Mouse (Mus musculus) midbrain, embryonic 10.5 days (tissue): ENCODE measurements around the gene Arl15. TPM values are rescaled to one million over a fixed set of nuclear protein-coding genes. Genes with fewer than 3 reads are reported as not detected.

ENCODE experiments used
- DNase-seq: peaks from one replicate; pipeline ENCODE4 v3.0.0-alpha.2; 2017; ENCODE audit warnings: low spot score
- H3K27ac ChIP-seq: fragments of 300-500 bp; sonication (generic); replicated peaks from 2 replicates; pipeline ENCODE4 v1.5.1; 2016; ENCODE audit warnings: mild to moderate bottlenecking
- H3K27me3 ChIP-seq: fragments of 300-500 bp; sonication (generic); 2 replicates; pipeline ENCODE4 v1.6.1; 2016; ENCODE audit warnings: low read depth, mild to moderate bottlenecking; ENCODE audit not compliant: poor library complexity, severe bottlenecking
- H3K36me3 ChIP-seq: fragments of 300-500 bp; sonication (generic); 2 replicates; pipeline ENCODE4 v1.6.1; 2016; ENCODE audit warnings: mild to moderate bottlenecking, moderate library complexity
- H3K4me1 ChIP-seq: fragments of 300-500 bp; sonication (generic); 2 replicates; pipeline ENCODE4 v1.6.1; 2016
- H3K4me3 ChIP-seq: fragments of 300-500 bp; sonication (generic); 2 replicates; pipeline ENCODE4 v1.5.1; 2016; ENCODE audit warnings: mild to moderate bottlenecking, moderate library complexity
- H3K9me3 ChIP-seq: fragments of 300-500 bp; sonication (generic); replicated peaks from 2 replicates; pipeline ENCODE4 v1.6.1; 2016; ENCODE audit warnings: mild to moderate bottlenecking
- WGBS: fragments of 180-500 bp; shearing (Covaris S2); methylation state at CpG from one replicate; pipeline ENCODE4 v1.1.7; 2016; 5-methylcytosine and 5-hydroxymethylcytosine counted together
- polyA plus RNA-seq: library from polyadenylated mRNA; unstranded; fragments of >200 nt; fragmentation: Nextera tagmentation; extraction: Ambion mirVana; gene quantifications from 2 replicates; pipeline ENCODE4 v1.2.1, GENCODE M21; 2016

Arl15 gene
- polyA plus RNA-seq, 1 experiment from 2014 or later = 10.4 TPM

DNA sequence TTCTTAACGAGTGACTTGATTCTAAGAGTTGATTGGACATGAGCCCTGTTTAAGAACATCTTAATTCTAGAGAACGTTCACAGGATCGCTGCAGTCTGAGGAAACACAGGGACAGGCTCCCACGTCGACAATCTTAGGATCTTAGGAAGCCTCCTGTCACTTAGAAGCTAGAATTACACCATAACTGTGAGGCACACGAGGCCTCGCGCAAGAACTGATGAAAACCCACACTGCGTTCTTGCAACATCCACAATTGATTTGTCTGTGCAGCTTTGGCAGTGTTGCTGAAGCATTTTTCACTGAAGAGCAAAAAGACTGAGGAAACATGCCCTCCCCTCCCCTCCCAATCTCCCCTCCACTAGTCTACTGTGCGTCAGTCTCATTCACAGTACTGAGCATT lies 196.4 kb downstream of the Arl15 start:
- H3K4me3 ChIP-seq = no peak overlapping the region
- H3K27ac ChIP-seq = no peak overlapping the region
- H3K9me3 ChIP-seq = no peaks in the 10 kb centered on the region
- DNase-seq = no peak
- H3K27me3 ChIP-seq = no peaks in the 10 kb centered on the region
- 90% methylated on average over 10 of the region's 10 CpGs for WGBS
- peaks cover 9% of the 10 kb centered on the region for H3K4me1 ChIP-seq
- peaks cover 3% of the 10 kb centered on the region; the same call in 1 of the 2 replicates for H3K36me3 ChIP-seq

DNA sequence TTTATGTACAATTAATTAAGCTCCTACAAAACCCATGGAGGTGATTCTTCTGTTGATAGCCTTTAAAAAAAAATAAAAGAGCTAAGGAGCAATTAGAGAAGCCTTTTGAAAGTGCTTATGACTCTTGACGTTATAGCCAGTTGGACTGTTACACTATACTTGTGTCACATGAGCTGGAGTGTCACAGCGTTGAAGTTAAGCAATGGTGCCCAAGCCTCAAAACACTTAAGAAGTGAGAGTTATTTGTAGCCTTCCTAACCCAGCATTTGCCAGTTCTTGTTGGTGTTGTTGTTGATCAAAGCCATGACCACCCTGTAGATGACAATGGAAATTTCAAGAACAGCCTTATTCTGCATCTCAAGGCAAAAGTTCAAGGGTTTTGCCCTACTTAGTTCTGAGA lies 198.8 kb downstream of the Arl15 start:
- Histone ChIP-seq H3K36me3 (peaks cover 3% of the 10 kb centered on the region; the same call in 1 of the 2 replicates), H3K4me3 (no peak overlapping the region), H3K27me3 (no peaks in the 10 kb centered on the region), H3K27ac (no peak overlapping the region), H3K9me3 (no peaks in the 10 kb centered on the region), H3K4me1 (peaks cover 9% of the 10 kb centered on the region)
- whole genome bisulfite sequencing = 95% methylated on average over 2 of the region's 2 CpGs
- DNase-seq = no peak

DNA sequence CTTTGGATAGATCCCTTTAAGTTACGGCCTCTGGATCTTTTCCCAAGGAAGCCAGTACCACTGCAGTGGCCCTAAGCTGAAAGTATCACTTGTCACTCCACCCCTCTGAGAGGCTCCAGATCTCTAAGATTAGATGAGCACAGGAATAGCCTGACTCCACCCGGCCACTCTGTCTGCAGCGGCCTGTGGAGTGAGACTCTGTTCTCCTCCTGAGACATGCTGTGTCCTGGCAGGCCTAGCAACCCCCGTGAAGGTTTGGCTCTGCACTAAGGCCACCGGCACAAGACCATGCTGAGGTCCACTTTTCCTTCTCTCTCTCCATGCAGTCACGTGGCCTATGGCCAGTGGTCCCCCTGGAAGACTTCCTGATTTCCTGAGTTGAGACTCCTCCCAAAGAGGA lies 200.3 kb downstream of the Arl15 start:
- 78% methylated on average over 6 of the region's 6 CpGs for WGBS
- no peak overlapping the region; the same call in 1 of the 2 replicates for H3K27ac ChIP-seq
- H3K36me3 ChIP-seq = no peaks in the 10 kb centered on the region
- no peaks in the 10 kb centered on the region for H3K27me3 ChIP-seq
- no peak overlapping the region for H3K4me3 ChIP-seq
- no peak for DNase-seq
- peaks cover 9% of the 10 kb centered on the region for H3K4me1 ChIP-seq
- no peaks in the 10 kb centered on the region for H3K9me3 ChIP-seq

DNA sequence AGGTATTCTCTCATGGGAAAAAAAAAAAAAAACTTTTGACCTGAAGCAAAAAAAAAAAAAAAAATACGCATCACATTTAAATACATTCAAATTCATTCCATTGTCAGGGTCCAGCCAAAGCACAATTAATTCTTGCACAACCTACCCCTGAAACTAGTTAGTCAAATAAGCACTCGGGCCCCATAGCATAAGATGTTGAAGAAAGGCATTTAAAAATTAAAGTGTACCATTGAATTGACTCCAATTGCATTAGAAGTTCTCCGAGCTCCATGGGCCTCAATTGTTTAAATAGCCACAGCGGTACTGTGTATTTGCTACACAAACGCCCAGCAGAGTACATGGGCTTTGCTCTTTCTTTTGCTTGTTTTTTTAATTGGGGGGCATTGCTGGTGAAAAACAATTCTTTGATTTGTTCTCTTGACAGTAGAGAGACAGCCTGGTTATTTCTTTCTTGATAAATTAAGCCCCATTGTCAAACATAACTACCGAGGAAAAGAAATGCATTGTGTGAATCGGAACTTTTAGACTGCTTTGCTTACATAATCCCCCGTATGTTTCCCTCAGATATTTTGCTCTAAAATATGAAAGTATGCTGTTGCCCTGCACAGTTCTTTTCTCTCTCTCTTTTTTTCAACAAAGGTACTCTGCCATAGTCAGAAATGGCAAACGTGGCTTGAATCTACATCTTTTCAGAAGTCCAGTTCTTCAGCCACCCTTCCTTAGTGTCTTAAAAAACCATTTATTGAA lies 201.4 kb downstream of the Arl15 start:
- 81% methylated on average over 9 of the region's 9 CpGs for WGBS
- H3K4me3 ChIP-seq = no peak overlapping the region
- H3K36me3 ChIP-seq = no peaks in the 10 kb centered on the region
- H3K27ac ChIP-seq = no peak overlapping the region
- H3K27me3 ChIP-seq = no peaks in the 10 kb centered on the region
- no peak for DNase-seq
- no peaks in the 10 kb centered on the region for H3K9me3 ChIP-seq
- H3K4me1 ChIP-seq = peaks cover 9% of the 10 kb centered on the region

GRCm38 (mm10) chr13:113998811-113999210 lies 204.5 kb downstream of the Arl15 start:
- DNase-seq = no peak
- WGBS = 94% methylated on average over 12 of the region's 12 CpGs
- peaks cover 9% of the 10 kb centered on the region for H3K4me1 ChIP-seq

GRCm38 (mm10) chr13:114003463-114003862 lies 209.2 kb downstream of the Arl15 start:
- DNase-seq = no peak
- Histone ChIP-seq H3K36me3 (no peaks in the 10 kb centered on the region), H3K27ac (no peak overlapping the region), H3K27me3 (no peaks in the 10 kb centered on the region), H3K4me3 (no peak overlapping the region), H3K4me1 (no peaks in the 10 kb centered on the region), H3K9me3 (no peaks in the 10 kb centered on the region)
- 97% methylated on average over 10 of the region's 10 CpGs for WGBS

More at GRCm38 (mm10) chr13:113998811-113999210, 204.5 kb downstream of the Arl15 start:
- no peak overlapping the region for H3K4me3 ChIP-seq
- H3K9me3 ChIP-seq = no peaks in the 10 kb centered on the region
- no peak overlapping the region for H3K27ac ChIP-seq
- H3K27me3 ChIP-seq = no peaks in the 10 kb centered on the region
- no peaks in the 10 kb centered on the region for H3K36me3 ChIP-seq

DNA sequence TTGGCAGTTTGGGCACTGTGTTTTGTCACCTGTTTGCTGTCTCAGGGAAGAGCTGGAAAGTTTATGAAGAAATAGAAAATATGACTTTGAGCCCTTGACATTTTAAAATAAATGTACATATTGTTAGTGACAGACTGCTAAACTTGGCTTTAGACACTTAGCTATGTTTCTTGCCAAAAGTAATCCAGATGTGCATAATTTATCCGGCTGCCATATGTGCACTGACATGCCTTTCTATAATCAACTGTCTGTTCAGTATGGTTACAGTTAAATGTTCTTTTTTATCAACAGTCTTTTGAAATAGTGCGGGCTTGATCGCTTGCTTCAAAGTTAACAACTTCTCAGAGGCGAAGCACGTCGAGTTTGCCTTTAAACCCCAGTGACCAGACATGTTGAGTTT lies 209.9 kb downstream of the Arl15 start:
- no peaks in the 10 kb centered on the region for H3K27me3 ChIP-seq
- no peaks in the 10 kb centered on the region for H3K36me3 ChIP-seq
- no peak overlapping the region for H3K4me3 ChIP-seq
- H3K9me3 ChIP-seq = no peaks in the 10 kb centered on the region
- WGBS = 92% methylated on average over 6 of the region's 6 CpGs
- H3K4me1 ChIP-seq = no peaks in the 10 kb centered on the region
- no peak for DNase-seq
- H3K27ac ChIP-seq = no peak overlapping the region

GRCm38 (mm10) chr13:114009786-114010185 lies 215.5 kb downstream of the Arl15 start:
- H3K4me3 ChIP-seq = no peak overlapping the region
- WGBS = 91% methylated on average over 9 of the region's 9 CpGs
- no peak for DNase-seq

DNA sequence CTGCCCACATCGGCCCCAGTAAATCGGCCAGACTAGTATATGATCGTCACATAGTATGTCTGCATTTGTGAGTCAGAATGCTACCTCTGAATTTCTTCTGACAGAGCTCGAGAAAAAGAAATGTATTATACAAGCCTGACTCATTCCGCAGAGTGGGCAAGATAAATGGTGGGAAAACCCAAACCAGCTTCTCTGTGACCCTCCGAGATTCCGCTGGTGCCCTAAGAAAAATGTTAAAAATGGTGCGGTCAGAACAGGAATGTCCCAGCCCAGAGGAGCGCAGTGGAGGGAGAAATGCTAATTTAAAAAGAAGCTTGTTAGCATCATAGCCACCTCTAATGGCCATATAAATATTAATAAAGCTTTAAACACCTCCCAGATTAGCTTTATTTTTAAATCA lies 216.2 kb downstream of the Arl15 start:
- Histone ChIP-seq H3K9me3 (no peaks in the 10 kb centered on the region), H3K4me1 (peaks cover 14% of the 10 kb centered on the region), H3K27me3 (no peaks in the 10 kb centered on the region), H3K4me3 (no peak overlapping the region), H3K36me3 (no peaks in the 10 kb centered on the region), H3K27ac (no peak overlapping the region)
- 90% methylated on average over 9 of the region's 9 CpGs for WGBS
- DNase-seq = no peak

More at GRCm38 (mm10) chr13:114009786-114010185, 215.5 kb downstream of the Arl15 start:
- no peaks in the 10 kb centered on the region for H3K9me3 ChIP-seq
- peaks cover 14% of the 10 kb centered on the region for H3K4me1 ChIP-seq
- H3K36me3 ChIP-seq = no peaks in the 10 kb centered on the region
- H3K27ac ChIP-seq = no peak overlapping the region
- no peaks in the 10 kb centered on the region for H3K27me3 ChIP-seq

DNA sequence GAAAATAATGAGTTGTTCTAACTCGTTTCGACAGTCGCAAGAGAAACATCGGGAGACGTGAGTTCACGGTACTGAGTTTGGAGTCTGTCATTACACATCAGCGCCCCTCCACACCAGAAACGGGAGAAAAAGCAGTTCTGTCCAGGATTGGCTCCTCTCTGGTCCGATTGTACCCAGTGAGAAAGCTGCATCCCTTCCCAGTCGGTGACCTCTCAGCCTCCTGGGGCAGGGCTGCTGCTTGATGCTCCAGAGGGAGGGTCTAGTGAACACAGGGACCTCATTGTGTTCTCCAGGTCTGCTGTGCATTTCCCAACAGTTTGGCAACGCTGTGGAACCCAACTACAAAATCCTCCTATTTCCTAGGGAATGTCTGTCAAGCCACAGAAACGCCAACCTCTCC lies 216.7 kb downstream of the Arl15 start:
- H3K27ac ChIP-seq = 0 out of 2 replicates have a peak overlapping the region, but pooled peaks have one; percentile 38
- 61% methylated on average over 12 of the region's 12 CpGs for WGBS
- H3K9me3 ChIP-seq = no peaks in the 10 kb centered on the region
- no peaks in the 10 kb centered on the region for H3K27me3 ChIP-seq
- no peaks in the 10 kb centered on the region for H3K36me3 ChIP-seq
- no peak overlapping the region for H3K4me3 ChIP-seq
- peaks cover 14% of the 10 kb centered on the region for H3K4me1 ChIP-seq
- DNase-seq = no peak

DNA sequence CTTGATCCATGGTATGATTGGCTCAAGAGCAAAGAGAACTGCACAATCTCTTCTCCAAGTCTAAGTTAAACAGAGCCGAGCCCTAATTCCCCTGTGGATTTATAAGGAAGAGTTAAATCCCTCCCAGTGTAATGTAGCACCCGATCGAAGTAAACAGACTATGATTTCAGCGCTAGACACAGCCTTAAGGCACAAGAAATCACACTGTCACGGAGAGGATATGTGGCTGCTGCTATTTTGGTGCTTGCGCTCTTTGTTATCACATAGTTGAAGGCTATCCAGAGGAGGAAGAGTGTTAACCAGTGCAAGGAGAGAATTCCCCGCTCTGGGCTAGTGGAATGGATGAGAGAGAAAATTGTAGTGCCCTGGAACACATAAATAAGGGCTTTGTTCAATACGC lies 223.6 kb downstream of the Arl15 start:
- Histone ChIP-seq H3K27ac (no peak overlapping the region), H3K9me3 (no peaks in the 10 kb centered on the region), H3K4me3 (no peak overlapping the region), H3K27me3 (no peaks in the 10 kb centered on the region), H3K4me1 (no peaks in the 10 kb centered on the region), H3K36me3 (no peaks in the 10 kb centered on the region)
- 88% methylated on average over 8 of the region's 8 CpGs for WGBS
- DNase-seq = no peak

DNA sequence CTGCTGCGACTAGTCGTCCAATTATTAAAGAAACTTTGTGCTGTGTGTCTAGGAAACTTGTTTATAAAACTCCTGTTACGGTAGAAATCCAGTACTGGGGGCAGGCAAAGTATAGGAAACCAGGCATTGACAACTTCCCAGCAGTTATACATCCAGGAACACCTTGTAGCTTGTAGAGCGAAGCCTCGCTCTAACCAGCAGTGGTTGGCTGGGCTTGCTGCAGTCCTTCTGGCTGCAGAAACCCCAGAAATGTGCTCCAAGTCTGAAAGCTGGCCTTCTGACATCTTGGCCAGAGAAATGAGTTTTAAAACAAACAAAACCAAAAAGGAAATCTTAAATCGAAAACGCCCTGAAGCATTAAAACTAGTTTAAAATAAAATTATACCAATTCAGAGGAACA lies 229.2 kb downstream of the Arl15 start:
- Histone ChIP-seq H3K36me3 (no peaks in the 10 kb centered on the region), H3K4me3 (no peak overlapping the region)
- 95% methylated on average over 7 of the region's 7 CpGs for WGBS

GRCm38 (mm10) chr13:114026306-114026705 lies 232.0 kb downstream of the Arl15 start:
- no peaks in the 10 kb centered on the region for H3K27me3 ChIP-seq
- no peak overlapping the region for H3K27ac ChIP-seq
- H3K4me3 ChIP-seq = no peak overlapping the region
- no peaks in the 10 kb centered on the region for H3K9me3 ChIP-seq
- no peak for DNase-seq
- H3K36me3 ChIP-seq = no peaks in the 10 kb centered on the region
- H3K4me1 ChIP-seq = no peaks in the 10 kb centered on the region
- WGBS = 84% methylated on average over 6 of the region's 6 CpGs

More for the DNA sequence above, 229.2 kb downstream of the Arl15 start:
- Histone ChIP-seq H3K27ac (no peak overlapping the region), H3K27me3 (no peaks in the 10 kb centered on the region), H3K9me3 (no peaks in the 10 kb centered on the region), H3K4me1 (no peaks in the 10 kb centered on the region)
- DNase-seq = no peak
